Mouse (Mus musculus): Measurements from ENCODE around the gene Ust. TPM values are rescaled to one million over a fixed set of nuclear protein-coding genes. Genes with fewer than 3 reads are reported as not detected.
A peak's percentile ranks its signal among the peaks of the same experiment; 100 is the strongest.

The Ust gene
- total RNA-seq, 2 experiments from 2014 or later = 50.0 to 52.6 TPM

DNA sequence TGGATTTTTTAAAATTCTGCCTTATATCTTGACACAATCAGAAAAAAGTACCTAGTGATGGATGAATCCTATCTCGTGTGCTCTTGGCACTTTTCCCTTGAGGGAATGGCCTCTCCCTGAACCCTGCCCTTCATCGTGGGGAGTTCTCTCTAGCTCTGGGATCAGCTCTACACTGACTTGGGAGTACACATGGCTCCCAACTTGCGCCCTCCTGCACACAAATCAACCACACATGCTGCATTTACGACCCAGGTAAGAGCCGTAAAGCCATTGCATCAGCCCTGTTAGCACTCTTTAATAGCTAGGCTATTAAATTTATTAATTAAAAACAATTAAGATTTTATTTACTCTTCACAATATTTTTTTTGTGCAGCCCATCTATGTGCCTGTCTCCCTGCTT is 74.6 kb downstream of the Ust start:
- no peak for DNase-seq (ENCODE audit: low spot score in 2 of 2)

DNA sequence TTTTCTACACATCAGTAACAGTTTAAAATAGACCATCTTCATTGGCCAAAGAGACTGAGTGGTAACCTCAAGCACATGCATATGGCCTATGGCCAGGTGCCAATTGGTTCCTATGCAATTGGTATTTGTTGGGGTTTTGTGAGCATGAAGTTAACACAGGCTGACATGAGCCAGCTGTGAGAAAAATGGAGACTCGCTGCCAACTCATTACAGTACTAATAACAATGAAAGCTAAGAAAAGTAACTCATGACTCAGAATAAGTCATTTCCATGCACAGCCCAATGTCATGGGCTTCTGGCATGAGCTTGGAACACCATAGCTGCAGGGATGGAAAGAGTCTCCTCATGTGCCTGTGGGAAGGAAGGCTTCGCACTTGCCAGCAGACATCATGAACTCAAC is 86.8 kb downstream of the Ust start:
- no peak for DNase-seq (ENCODE audit: low spot score in 2 of 2)

DNA sequence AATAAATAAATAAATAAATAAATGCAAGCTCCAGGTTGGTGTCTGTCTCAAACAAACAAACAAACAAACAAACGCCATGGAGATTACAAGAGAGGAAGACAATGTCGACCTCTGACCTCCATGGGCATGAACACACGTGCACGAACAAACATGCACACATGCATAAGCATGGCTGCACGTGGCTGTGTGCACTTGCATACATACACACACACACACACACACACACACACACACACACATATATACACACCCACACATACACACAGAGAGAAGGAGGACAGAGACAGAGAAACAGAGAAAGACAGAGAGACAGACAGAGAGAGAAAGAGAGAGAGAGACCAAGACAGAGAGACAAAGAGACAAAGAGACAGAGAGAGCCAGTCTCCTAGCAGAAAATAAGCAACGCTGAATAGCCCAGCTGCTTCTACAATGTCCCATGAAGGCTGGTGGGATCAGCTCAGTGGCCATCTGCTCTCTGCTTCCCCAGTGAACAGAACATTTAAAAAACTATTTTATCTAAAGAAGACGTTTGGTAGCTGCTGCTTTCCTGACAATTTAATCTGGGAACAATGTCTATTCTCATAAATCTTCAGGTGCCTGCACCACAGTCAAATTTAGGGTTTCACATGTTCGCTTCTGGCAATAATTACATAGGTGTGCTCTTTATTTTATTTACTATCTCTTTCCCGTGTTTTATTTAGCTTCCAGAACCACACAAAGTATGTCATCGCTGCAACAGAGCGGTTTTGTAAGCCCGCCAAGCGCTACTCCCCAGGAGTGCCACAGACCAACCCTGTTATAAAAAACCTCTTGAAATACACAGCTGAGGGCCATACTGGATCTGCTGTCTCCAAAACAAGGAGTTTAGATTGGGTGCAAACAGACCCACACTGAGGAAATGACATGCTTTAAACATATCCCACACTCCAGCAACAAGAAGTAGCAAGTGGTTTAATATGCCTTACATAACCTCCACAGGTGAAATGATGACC is 89.5 kb downstream of the Ust start:
- DNase-seq (ENCODE audit: low spot score in 2 of 2) = peak; percentile 16 to 40

DNA sequence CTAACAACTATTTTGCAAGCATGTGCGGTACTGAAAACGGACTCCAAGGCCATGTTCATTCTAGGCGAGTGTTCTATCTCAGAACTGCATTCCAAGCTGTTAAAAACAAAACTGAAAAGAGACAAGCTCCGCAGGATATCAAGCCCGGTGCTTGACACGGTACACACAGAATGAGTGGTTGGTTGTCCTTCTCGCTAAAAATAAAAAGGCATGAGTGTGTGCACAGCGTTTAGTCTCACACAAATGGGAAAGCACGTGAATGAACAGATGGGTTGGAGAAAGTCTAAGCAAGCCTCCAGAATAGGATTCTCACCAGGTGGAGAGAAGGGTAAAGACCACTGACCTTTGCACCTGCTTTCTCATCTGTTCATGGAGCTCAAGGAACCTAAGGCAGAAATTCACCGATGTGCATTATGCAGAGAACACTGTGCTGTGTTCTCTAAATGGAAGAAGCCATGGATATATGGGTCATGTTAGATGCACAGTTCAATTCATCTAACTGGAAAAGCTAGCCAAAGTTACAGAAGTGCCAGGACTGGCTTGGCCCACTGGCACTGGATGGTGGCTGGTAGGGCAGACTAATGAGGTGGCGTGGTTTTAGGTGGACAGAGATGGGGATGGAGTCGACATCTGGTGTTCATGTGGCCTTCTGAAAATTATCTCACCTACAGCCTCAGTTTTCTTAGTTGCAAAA is 90.8 kb downstream of the Ust start:
- peak in 1 of 2 experiments; percentile 11 for DNase-seq (ENCODE audit: low spot score in 2 of 2)

DNA sequence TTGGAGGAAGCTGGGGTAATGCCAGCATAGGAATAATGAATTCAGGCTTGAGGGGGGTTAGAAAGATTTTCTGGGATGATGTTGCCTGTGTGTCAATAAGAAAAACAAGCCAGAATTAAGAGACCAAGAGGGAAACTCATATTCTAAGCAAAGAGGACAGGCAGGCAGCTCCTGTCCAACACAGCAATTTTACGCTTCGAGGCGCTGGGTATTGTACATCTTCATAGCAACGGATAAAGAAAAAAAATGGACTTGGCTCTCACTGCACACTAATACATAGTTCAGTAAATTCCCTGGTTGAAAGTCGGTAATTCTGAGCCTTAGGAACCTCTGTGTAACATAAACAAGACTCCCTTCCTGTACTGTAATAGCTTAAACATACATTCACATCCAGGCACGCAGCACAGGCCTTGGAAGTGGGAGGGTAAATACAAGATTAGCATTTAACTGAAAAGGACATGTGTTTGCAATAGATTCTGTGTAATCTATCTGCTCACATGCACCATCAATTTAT is 99.1 kb downstream of the Ust start:
- no peak for DNase-seq (ENCODE audit: low spot score in 2 of 2)

DNA sequence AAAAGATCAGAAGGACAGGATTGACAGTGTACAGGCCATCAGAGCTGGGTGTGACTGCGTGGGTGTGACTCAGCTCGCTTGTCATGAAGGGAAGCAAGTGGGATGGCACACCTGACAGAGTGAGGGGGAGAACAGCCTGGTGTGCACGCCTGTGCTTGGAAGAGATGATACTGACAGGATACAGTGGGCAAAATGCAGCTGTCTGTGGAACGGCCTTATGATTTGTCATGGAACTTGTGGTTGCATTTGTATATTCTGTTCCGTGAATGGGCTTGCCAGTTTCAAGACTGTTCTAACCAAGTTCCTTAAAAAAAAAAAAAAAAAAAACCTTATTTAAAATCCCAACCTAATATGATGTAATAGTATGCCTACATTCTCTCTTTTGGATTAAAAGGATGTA is 103.2 kb downstream of the Ust start:
- no peak for DNase-seq (ENCODE audit: low spot score in 2 of 2)

DNA sequence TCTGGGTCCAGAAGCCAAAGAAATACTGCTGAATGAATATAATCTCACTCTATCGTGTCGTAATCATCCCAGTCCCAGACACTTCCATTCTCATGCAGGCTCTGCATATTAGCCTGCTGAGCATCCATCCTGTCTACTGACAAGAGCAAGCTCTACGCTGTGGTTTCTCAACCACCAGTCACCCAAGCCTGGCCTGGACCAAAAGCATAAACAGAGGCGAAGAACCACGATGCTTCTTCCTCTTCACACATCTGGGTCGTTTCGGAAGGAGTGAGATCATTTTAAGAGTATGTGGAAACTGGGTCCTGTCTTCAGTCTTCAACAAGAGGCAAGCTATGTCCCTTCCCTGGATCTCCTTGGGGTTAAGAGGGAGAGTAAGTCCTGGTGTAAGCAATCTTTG is 103.6 kb downstream of the Ust start:
- DNase-seq (ENCODE audit: low spot score in 2 of 2) = no peak

DNA sequence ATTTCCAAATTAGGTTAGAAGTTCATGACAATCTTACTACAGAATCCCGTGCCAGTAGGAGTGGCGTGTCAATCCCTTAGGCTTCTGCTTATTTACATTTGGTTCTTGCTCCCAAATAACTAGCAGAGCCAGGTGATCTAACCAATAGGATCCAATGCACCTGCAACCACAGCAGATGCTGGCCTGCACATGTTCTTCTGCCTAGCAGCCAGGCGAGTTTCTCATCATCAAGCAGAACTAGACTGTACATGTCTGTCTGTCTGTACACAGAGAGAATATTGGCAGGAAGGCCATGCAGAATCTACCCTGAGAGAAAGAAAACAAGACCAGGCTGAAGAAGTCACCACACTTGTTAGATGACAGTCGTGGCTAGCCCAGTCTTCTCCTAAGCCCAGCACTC is 113.5 kb downstream of the Ust start:
- no peak for DNase-seq (ENCODE audit: low spot score in 2 of 2)

DNA sequence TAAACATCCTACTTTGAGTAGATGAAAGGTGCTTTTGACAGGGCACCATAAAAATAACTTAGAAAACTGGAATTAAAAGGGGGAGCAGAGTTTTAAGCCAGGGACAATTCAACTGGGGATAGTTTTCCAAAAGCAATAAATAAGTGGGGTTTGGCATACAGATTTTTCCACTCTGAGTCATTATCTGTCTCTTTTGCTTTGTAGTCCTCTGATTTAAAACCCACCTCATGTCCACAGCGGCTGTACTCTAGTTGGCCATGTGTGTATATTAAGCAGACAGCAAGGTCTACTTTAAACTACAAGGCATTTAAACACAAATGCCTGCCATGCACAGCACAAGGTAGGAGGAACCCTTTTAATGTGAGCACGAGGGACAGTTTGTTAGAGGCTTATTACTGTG is 126.4 kb downstream of the Ust start:
- DNase-seq (ENCODE audit: low spot score in 2 of 2) = no peak

DNA sequence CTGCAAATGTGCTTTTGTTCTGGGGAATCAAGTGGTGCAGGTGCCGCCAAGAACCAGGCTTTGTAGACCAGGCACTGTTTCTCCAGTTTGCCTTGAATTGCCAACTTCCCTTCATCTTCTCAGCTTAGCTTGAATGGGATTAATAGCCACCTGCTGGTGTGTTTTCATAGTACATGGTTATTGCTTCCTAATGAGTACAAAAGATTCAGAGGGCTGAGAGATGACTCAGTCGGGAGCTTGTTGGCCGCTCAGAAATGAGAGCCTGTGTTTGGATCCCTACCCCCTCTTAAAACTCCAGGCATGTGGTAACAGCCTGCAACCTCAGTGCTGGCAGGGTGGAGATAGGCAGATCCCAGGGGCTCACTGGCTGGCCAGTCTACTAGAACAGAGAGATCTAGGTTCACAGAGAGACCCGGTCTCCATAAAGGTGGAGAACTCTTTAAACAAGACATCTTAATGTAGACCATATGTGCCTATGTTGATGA is 127.3 kb downstream of the Ust start:
- DNase-seq (ENCODE audit: low spot score in 2 of 2) = peak; percentile 28 to 56

DNA sequence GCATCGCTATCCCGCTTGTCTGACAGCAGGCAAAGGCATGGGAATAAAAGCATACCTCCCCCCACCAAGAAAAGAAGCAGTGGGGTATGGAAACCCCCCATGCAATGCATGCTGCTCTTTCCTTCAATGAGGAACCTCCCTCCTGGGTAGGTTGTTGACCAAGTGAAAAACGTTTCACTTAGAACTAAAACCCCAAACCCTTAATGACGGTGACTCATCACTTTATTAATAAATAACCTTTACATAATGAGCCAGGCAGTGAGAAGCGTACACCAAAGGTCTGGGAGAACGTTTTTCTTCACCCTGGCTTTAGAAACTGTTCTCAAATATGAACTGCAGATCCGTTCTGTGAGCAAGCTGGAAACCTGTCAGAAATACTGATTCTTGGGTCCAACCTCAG is 130.4 kb downstream of the Ust start:
- DNase-seq (ENCODE audit: low spot score in 2 of 2) = no peak

DNA sequence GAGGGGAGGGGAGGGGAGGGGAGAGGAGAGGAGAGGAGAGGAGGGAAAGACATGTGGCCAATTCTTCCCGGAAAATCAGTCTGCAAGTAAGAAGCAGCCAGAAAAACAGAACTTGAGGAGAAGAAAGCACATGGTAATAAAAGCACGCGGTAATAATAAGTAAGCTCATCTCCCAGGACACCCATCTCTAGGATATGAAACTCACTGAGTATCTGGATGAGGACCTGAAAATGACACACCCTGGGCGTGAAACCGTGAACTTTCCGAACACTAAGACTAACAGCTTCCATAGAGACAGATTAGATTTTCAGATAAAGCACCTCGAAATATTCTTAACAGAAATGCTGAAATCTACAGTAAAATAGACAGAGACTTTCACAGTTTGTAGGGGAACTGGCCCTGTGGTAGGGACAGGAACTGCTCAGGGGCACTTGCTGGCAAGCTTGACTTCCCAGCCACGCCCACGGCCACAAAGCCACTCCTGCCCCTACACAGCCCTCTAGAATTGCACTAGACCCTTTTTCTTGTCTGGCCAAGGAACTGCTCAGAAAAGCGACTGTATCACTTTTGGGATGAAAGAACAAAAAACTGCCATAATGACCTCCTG is 148.6 kb downstream of the Ust start:
- peak in 1 of 2 experiments; percentile 8 for DNase-seq (ENCODE audit: low spot score in 2 of 2)

DNA sequence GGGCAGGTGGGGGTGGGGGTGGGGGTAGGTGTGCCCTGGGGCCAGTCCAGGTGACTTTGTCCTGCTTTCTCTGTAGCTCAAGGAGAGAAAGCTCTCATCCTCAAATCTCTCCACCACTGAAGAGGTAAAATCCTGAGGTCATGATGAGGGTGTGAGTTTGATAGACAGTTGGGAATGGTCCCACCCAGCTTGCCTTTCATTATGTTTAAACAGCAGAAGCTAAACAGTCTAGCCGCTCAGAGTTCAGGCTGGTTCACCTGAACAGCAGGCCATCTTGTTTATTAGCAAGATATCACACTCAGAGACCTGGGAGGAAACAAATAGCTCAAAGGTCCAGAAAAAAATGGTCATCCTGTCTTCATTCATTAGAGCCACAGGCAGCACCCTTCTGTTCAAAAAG is 152.8 kb downstream of the Ust start:
- DNase-seq (ENCODE audit: low spot score in 2 of 2) = peak in 1 of 2 experiments; percentile 1

DNA sequence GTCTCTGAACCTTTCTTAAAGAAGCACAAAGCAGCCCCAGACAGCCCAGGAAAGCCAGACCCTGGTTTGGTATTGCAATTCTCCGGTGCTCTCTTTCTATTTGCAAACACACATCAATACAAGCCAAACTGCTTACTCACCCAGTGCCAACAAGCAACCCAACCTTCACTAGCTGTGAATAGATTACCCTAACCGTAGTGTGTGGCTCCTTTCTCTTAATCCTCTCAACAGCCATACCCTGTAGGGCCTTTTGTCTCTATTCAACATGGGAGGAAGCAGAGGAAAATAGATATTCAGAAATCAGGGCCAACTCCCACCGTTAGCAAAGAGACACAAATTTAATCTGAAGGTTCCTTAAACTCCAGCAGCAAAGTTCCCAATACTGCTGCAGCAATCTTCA is 154.4 kb downstream of the Ust start:
- peak in 1 of 2 experiments; percentile 9 for DNase-seq (ENCODE audit: low spot score in 2 of 2)

DNA sequence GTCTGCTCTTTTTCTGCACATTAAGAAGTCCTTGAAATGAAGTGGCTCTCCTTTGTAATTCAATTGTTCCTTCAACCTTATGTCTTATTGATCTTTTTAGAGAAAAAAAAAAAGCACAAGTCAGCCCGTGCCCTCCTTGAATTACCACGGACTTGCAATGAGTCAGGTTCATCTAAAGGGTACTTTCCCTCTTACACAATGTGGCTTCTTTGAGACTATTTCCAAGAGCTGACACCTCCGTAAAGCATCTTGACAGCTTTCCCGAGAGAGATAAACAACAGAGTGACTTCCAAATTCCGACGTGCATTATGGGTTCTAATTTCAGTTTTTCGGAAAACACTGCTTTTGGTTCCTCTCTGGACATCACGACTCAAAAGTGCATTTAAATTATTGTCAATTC is 155.3 kb downstream of the Ust start:
- DNase-seq (ENCODE audit: low spot score in 2 of 2) = peak in 1 of 2 experiments; percentile 6

DNA sequence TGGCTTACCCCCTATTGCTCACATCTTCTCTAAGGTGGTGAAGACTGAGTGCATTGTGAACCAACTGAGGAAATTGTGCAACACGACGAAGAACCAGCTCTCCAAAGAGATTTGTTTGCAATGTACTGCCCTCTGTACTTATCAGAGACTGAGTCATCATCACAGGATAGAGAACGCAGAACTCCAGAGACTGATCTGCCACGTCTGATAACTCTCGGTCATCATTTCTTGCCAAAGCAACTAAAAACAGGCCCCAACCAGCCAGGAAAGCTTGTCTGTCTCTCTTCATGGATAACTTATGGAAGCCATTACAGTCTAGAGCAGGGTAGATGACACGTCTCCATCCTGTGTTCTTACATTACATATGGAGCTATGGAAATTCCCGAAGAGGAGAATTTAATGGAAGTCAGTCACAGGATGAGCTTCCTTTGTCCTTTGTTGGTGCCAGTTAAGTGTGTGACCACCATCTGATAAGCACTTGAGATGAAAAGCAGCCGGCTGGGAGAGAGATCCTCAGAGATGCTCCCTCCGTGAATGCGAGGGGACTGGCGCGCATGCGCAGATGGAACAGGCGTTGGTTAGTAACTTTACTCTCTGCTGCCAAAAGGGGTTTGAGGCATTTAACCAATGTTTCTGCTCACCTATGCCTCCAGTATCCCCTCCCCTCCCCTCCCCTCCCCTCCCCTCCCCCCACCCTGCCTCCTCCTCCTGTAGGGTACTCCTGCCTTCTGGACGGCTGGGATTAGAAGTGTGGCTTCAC is 160.2 kb downstream of the Ust start:
- DNase-seq (ENCODE audit: low spot score in 2 of 2) = no peak

DNA sequence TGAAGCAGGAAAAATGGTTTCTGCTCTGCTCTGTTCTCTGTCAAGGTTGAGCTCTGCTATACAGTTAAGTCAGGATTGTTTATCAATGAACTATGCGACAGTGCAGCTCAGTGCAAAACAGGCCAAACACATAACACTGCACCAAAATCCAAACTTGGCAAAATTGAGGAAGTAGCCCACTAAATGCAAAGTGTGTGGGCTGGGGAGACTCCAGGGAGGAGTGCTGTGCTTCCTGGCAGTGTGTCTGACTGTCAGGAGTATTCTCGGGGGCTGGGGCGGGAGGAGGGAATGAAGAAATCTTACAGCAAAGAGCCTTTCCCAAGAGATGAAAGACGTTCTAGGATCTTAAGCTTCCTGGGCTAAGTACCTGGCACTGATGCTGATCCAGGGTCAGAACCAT is 165.1 kb downstream of the Ust start:
- no peak for DNase-seq (ENCODE audit: low spot score in 2 of 2)

DNA sequence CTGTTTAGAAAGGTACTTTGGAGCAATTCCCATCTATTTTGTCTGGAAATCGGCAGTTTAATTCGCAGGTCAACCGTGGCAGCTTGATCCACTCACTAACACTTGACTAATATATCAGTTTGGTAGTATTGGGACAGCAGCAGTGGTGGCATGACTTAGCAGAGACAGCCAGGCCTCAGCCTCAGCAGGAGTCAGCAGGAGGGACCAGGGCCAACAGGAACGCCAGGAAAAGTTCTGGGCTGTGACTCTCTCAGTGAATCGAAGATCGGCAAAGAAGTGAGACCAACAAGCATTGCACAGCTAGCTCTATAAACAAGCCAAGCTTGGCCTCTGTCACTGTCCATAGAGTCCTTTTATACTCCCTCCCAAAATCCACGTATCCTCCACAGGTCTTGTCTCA is 168.0 kb downstream of the Ust start:
- no peak for DNase-seq (ENCODE audit: low spot score in 2 of 2)

DNA sequence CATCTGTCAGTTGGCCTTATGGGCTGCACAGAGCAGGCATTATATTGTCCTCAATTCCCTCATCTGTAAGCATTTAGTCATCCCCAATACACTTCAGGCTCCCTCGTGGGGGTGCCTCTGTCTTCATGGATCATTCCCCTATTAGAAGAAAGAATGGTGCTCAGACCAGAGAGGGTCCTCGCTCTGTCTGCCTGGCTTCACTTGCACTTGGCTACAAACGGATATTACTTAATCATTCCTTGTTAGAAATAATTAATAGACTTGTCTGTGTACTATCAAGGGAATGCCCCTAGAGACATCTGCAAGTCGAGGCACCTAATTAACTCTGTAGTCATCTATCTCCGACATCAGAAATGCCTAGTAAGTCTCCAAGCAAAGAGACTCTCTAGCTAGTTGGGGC is 171.1 kb downstream of the Ust start:
- DNase-seq (ENCODE audit: low spot score in 2 of 2) = no peak

DNA sequence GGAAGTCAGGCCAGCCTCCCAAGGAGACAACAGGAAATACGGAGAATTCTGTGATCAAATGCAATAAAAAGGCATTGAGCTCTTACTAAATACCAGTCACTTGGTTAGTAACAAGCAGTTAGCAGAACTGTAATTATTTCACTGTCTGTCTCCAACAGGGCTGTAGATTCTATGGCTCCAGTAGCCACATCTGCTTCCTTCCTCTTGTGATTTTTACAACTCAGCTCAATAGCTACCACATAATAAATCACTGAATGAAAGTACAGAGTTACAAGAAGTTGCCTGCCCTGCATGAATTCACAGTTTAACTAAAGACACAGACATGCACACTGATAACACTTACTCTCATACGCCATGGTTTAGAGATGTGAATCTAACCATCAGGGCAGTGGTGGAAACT is 176.1 kb downstream of the Ust start:
- no peak for DNase-seq (ENCODE audit: low spot score in 2 of 2)

Measured in layer of hippocampus, postnatal 10 days (tissue).